Mouse (Mus musculus): ENCODE measurements around the gene Cldn7. TPM values are rescaled to one million over a fixed set of nuclear protein-coding genes. Genes with fewer than 3 reads are reported as not detected.
"Not testable (repeated sequence)": the region's sequence is repeated elsewhere in the genome, so short reads cannot be mapped to it uniquely, and the experiment has no call there.

Cldn7 gene
- polyA plus RNA-seq, 1 experiment: not detected

GRCm38 (mm10) chr11:69948066-69948762 lies 16.4 kb upstream of the Cldn7 start, which contains the start of gene Slc2a4:
Gene Slc2a4, minus strand, starts transcription at chr11:69948188.
- H3K36me3 ChIP-seq (ENCODE audit: control insufficient read depth): peaks cover 44% of the 10 kb centered on the region
- H3K9me3 ChIP-seq (ENCODE audit: control insufficient read depth, low read length): no peaks in the 10 kb centered on the region
- peaks cover 59% of the 10 kb centered on the region for H3K4me1 ChIP-seq (ENCODE audit: control insufficient read depth)
- H3K4me3 ChIP-seq (replicated peaks): peak within 1 kb of the TSS; percentile 86
- no peak for TF ChIP-seq TAL1 (IDR thresholded peaks at IDR 0.05; ENCODE audit: low read length)
- TF ChIP-seq GATA1 (IDR thresholded peaks at IDR 0.05; ENCODE audit: low read length): no peak
- H3K27me3 ChIP-seq (ENCODE audit: control insufficient read depth): peaks cover 41% of the 10 kb centered on the region

GRCm38 (mm10) chr11:69948763-69949150 lies 15.8 kb upstream of the Cldn7 start:
- Histone ChIP-seq H3K27me3 (ENCODE audit: control insufficient read depth) (peaks cover 43% of the 10 kb centered on the region), H3K4me1 (ENCODE audit: control insufficient read depth) (peaks cover 58% of the 10 kb centered on the region), H3K36me3 (ENCODE audit: control insufficient read depth) (peaks cover 38% of the 10 kb centered on the region)

GRCm38 (mm10) chr11:69950807-69951459 lies 13.6 kb upstream of the Cldn7 start:
- peaks cover 47% of the 10 kb centered on the region for H3K27me3 ChIP-seq (ENCODE audit: control insufficient read depth)
- H3K4me1 ChIP-seq (ENCODE audit: control insufficient read depth): peaks cover 36% of the 10 kb centered on the region
- H3K36me3 ChIP-seq (ENCODE audit: control insufficient read depth): peaks cover 17% of the 10 kb centered on the region
- H3K9me3 ChIP-seq (ENCODE audit: control insufficient read depth, low read length): no peaks in the 10 kb centered on the region
- TF ChIP-seq GATA1 (IDR thresholded peaks at IDR 0.05; ENCODE audit: low read length) (no peak), TAL1 (IDR thresholded peaks at IDR 0.05; ENCODE audit: low read length) (no peak)
- H3K4me3 ChIP-seq (replicated peaks): no peak overlapping the region

More at GRCm38 (mm10) chr11:69948763-69949150, 15.8 kb upstream of the Cldn7 start:
- peak overlapping the region; percentile 86 for H3K4me3 ChIP-seq (replicated peaks)
- no peaks in the 10 kb centered on the region for H3K9me3 ChIP-seq (ENCODE audit: control insufficient read depth, low read length)
- TF ChIP-seq GATA1 (IDR thresholded peaks at IDR 0.05; ENCODE audit: low read length) (no peak), TAL1 (IDR thresholded peaks at IDR 0.05; ENCODE audit: low read length) (no peak)

GRCm38 (mm10) chr11:69952274-69952673 lies 12.3 kb upstream of the Cldn7 start:
- no peak overlapping the region for H3K4me3 ChIP-seq (replicated peaks)
- H3K36me3 ChIP-seq (ENCODE audit: control insufficient read depth): peaks cover 3% of the 10 kb centered on the region
- H3K4me1 ChIP-seq (ENCODE audit: control insufficient read depth): peaks cover 23% of the 10 kb centered on the region
- H3K27me3 ChIP-seq (ENCODE audit: control insufficient read depth): peaks cover 60% of the 10 kb centered on the region
- H3K9me3 ChIP-seq (ENCODE audit: control insufficient read depth, low read length): no peaks in the 10 kb centered on the region
- no peak for TF ChIP-seq TAL1 (IDR thresholded peaks at IDR 0.05; ENCODE audit: low read length)
- no peak for TF ChIP-seq GATA1 (IDR thresholded peaks at IDR 0.05; ENCODE audit: low read length)

GRCm38 (mm10) chr11:69953267-69953915 lies 11.2 kb upstream of the Cldn7 start:
- no peaks in the 10 kb centered on the region for H3K36me3 ChIP-seq (ENCODE audit: control insufficient read depth)
- H3K4me1 ChIP-seq (ENCODE audit: control insufficient read depth): peaks cover 18% of the 10 kb centered on the region
- H3K27me3 ChIP-seq (ENCODE audit: control insufficient read depth): peaks cover 68% of the 10 kb centered on the region
- H3K4me3 ChIP-seq (replicated peaks): no peak overlapping the region
- no peaks in the 10 kb centered on the region for H3K9me3 ChIP-seq (ENCODE audit: control insufficient read depth, low read length)
- TF ChIP-seq GATA1 (IDR thresholded peaks at IDR 0.05; ENCODE audit: low read length): no peak
- no peak for TF ChIP-seq TAL1 (IDR thresholded peaks at IDR 0.05; ENCODE audit: low read length)

GRCm38 (mm10) chr11:69955618-69956017 lies 9.0 kb upstream of the Cldn7 start:
- H3K9me3 ChIP-seq (ENCODE audit: control insufficient read depth, low read length); H3K4me1 ChIP-seq (ENCODE audit: control insufficient read depth); H3K4me3 ChIP-seq (replicated peaks); H3K36me3 ChIP-seq (ENCODE audit: control insufficient read depth): not testable (repeated sequence)
- H3K27me3 ChIP-seq (ENCODE audit: control insufficient read depth): peaks cover 79% of the 10 kb centered on the region

- 0 out of 2 replicates have a peak, but pooled peaks cover 2% of the 10 kb centered on the region for H3K9me3 ChIP-seq (ENCODE audit: control insufficient read depth, low read length)
- H3K27me3 ChIP-seq (ENCODE audit: control insufficient read depth): peaks cover 79% of the 10 kb centered on the region
- no peaks in the 10 kb centered on the region for H3K36me3 ChIP-seq (ENCODE audit: control insufficient read depth)
- H3K4me1 ChIP-seq (ENCODE audit: control insufficient read depth): peaks cover 4% of the 10 kb centered on the region
- TF ChIP-seq TAL1 (IDR thresholded peaks at IDR 0.05; ENCODE audit: low read length) (no peak), GATA1 (IDR thresholded peaks at IDR 0.05; ENCODE audit: low read length) (no peak)
- H3K4me3 ChIP-seq (replicated peaks): no peak overlapping the region
These were observed 8.4 kb upstream of the Cldn7 start for GRCm38 (mm10) chr11:69956218-69956617.

- peaks cover 15% of the 10 kb centered on the region for H3K9me3 ChIP-seq (ENCODE audit: control insufficient read depth, low read length)
- peaks cover 95% of the 10 kb centered on the region for H3K27me3 ChIP-seq (ENCODE audit: control insufficient read depth)
- H3K36me3 ChIP-seq (ENCODE audit: control insufficient read depth): no peaks in the 10 kb centered on the region
- TF ChIP-seq GATA1 (IDR thresholded peaks at IDR 0.05; ENCODE audit: low read length): no peak
- no peak for TF ChIP-seq TAL1 (IDR thresholded peaks at IDR 0.05; ENCODE audit: low read length)
- no peak overlapping the region for H3K4me3 ChIP-seq (replicated peaks)
- peaks cover 4% of the 10 kb centered on the region for H3K4me1 ChIP-seq (ENCODE audit: control insufficient read depth)
These were observed 4.0 kb upstream of the Cldn7 start for GRCm38 (mm10) chr11:69960616-69961015.

GRCm38 (mm10) chr11:69961841-69962240 lies 2.7 kb upstream of the Cldn7 start:
- peaks cover 16% of the 10 kb centered on the region for H3K4me1 ChIP-seq (ENCODE audit: control insufficient read depth)
- H3K4me3 ChIP-seq (replicated peaks): no peak overlapping the region
- TF ChIP-seq GATA1 (IDR thresholded peaks at IDR 0.05; ENCODE audit: low read length) (no peak), TAL1 (IDR thresholded peaks at IDR 0.05; ENCODE audit: low read length) (no peak)
- no peaks in the 10 kb centered on the region for H3K36me3 ChIP-seq (ENCODE audit: control insufficient read depth)
- H3K9me3 ChIP-seq (ENCODE audit: control insufficient read depth, low read length): peaks cover 25% of the 10 kb centered on the region
- H3K27me3 ChIP-seq (ENCODE audit: control insufficient read depth): peaks cover 95% of the 10 kb centered on the region

Data from erythroblast, embryonic 14.5 days (primary cell).